Mouse (Mus musculus): ENCODE results near the gene Cdc42ep3. TPM values are rescaled to one million over a fixed set of nuclear protein-coding genes. Genes with fewer than 3 reads are reported as not detected.
A peak's percentile ranks its signal among the peaks of the same experiment; 100 is the strongest.

Gene Cdc42ep3
- polyA plus RNA-seq, 1 experiment from 2014 or later, result 55.8 TPM

DNA sequence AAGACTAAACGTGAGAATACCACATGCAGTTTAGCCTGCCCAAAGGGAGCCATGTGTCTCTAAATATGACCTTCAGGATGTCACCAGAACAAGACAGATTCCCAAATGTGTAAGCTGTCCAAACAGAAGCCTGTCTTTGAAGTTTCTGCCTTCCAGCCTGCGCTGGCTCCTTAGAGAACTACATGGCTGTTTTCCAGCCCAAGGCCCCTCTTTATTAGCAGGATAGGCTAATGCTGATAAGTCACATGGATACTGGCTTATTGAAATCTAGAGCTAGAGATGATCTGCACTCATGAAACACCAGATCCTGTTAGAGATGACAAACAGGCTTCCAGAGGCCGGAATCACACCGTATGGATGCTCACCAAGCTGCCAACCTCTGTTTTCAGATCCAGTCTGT is 5.5 kb downstream of the Cdc42ep3 start:
- Histone ChIP-seq H3K4me2 (ENCODE audit: low read depth, low read length) (peak overlapping the region; percentile 69; the same call in 1 of the 2 replicates), H3K9ac (ENCODE audit: low read depth, low read length) (peak overlapping the region; percentile 8; the same call in 1 of the 2 replicates), H3K27me3 (ENCODE audit: control insufficient read depth, insufficient read depth, low read depth, low read length) (peaks cover 4% of the 10 kb centered on the region; the same call in 1 of the 2 replicates), H3K4me1 (ENCODE audit: control insufficient read depth, low read depth, low read length) (peaks cover 76% of the 10 kb centered on the region), H3K4me3 (ENCODE audit: low read depth, low read length) (no peak overlapping the region), H3K9me3 (replicated peaks; ENCODE audit: control insufficient read depth, low read length) (no peaks in the 10 kb centered on the region), H3K27ac (ENCODE audit: low read length) (peak overlapping the region; percentile 50), H3K36me3 (ENCODE audit: control insufficient read depth, insufficient read depth) (peaks cover 19% of the 10 kb centered on the region)
- ATAC-seq (ENCODE audit: low read depth), result no peak
- 77% methylated on average over 4 of the region's 4 CpGs for WGBS (ENCODE audit: insufficient replicate concordance)

DNA sequence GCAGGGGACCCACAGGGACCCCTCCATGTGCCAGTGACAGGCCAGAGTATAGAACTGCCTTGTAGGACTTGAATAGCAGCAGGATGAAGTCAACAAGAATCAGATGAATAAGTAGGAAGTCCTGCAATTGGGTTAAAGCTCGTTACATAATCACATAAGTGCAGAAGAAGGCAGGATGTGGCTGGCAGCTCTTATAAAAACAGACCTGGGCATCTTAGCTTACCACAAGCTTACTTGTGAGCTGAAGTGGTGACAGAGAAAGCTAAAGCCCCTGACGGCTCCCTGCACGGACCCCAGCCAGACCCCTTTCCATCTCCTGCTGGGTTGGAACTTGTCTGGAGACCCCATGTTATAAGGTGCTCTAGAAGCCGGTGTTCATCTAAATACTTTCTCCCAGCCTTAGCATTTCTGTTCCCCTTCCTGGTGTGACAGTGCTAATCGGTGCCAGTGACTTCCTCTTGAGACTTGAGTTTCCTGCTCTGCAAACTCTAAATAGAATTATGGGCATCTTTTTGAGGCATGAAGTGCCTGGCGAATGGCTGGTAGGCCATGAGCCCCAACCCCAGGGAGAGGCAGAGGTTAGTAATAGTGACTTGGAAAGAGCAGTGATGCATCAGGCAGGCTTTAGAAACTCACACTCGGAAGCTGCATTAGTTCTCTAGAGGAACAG is 6.8 kb downstream of the Cdc42ep3 start:
- no peak overlapping the region for H3K4me3 ChIP-seq (ENCODE audit: low read depth, low read length)
- H3K9ac ChIP-seq (ENCODE audit: low read depth, low read length), result no peak overlapping the region; the same call in 1 of the 2 replicates
- peaks cover 19% of the 10 kb centered on the region for H3K36me3 ChIP-seq (ENCODE audit: control insufficient read depth, insufficient read depth)
- H3K4me1 ChIP-seq (ENCODE audit: control insufficient read depth, low read depth, low read length), result peaks cover 88% of the 10 kb centered on the region
- WGBS (ENCODE audit: insufficient replicate concordance), result 35% methylated on average over 7 of the region's 7 CpGs
- peak overlapping the region; percentile 62 for H3K27ac ChIP-seq (ENCODE audit: low read length)
- no peak for ATAC-seq (ENCODE audit: low read depth)
- no peaks in the 10 kb centered on the region for H3K9me3 ChIP-seq (replicated peaks; ENCODE audit: control insufficient read depth, low read length)
- H3K4me2 ChIP-seq (ENCODE audit: low read depth, low read length), result peak overlapping the region; percentile 22
- H3K27me3 ChIP-seq (ENCODE audit: control insufficient read depth, insufficient read depth, low read depth, low read length), result no peaks in the 10 kb centered on the region

DNA sequence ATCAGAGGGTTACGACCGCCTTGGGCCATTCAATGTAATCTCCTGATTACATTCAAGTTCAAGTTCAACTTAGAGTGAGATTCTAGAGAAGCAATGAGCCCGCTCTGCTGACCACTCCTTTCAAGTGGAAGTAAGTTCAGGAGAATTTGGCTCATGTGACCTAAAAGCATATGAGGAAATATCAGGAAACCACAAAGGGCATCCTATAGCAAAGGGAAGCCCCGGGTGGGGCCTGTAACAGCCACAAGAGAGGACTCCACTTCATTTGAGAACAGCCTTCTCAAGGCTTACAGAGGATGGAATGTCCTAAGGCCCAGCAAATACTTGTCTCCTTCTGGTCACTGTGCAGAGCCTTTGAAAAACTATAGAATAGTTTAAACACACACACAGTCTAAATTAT is 7.6 kb downstream of the Cdc42ep3 start:
- Histone ChIP-seq H3K27me3 (ENCODE audit: control insufficient read depth, insufficient read depth, low read depth, low read length) (no peaks in the 10 kb centered on the region), H3K4me1 (ENCODE audit: control insufficient read depth, low read depth, low read length) (peaks cover 92% of the 10 kb centered on the region), H3K9ac (ENCODE audit: low read depth, low read length) (no peak overlapping the region), H3K9me3 (replicated peaks; ENCODE audit: control insufficient read depth, low read length) (no peaks in the 10 kb centered on the region), H3K36me3 (ENCODE audit: control insufficient read depth, insufficient read depth) (peaks cover 19% of the 10 kb centered on the region), H3K4me3 (ENCODE audit: low read depth, low read length) (no peak overlapping the region), H3K27ac (ENCODE audit: low read length) (peak overlapping the region; percentile 62), H3K4me2 (ENCODE audit: low read depth, low read length) (peak overlapping the region; percentile 22; the same call in 1 of the 2 replicates)
- ATAC-seq (ENCODE audit: low read depth), result no peak
- WGBS (ENCODE audit: insufficient replicate concordance), result 37% methylated on average over 4 of the region's 4 CpGs

DNA sequence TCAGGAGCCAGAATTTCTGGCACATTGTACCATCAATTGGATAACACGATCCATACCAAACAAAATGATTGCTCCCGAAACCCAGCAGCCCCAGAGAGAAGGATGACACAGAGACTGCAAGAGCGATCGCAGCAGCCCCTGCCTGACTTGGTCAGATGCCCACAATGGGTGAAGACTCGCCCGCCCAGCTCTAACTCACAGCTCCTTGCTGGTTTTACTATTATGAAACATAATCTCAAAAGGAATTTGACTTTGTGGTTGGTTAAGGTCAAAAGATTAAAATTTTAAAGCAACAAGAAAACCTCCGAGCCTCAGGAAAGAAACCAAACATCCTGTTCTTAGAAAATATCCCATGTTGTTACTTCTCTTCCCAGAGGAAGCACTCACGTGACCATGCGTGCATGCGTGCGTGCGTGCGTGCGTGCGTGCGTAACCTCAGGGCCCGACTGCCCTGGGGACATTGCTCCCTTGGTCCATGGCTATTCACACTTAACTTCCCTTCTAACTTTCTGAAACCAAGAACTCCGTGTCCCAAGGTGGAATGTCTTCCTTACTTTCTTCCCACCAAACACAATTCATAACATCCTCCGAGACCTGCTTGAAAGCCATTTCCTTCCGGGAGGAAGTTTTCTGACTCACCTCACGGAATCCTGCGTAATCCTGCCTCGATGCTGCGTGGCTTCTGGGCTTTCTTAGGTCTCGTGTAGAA is 9.7 kb downstream of the Cdc42ep3 start:
- Histone ChIP-seq H3K36me3 (ENCODE audit: control insufficient read depth, insufficient read depth) (peaks cover 31% of the 10 kb centered on the region), H3K4me1 (ENCODE audit: control insufficient read depth, low read depth, low read length) (peaks cover 78% of the 10 kb centered on the region), H3K4me3 (ENCODE audit: low read depth, low read length) (no peak overlapping the region), H3K4me2 (ENCODE audit: low read depth, low read length) (no peak overlapping the region), H3K27ac (ENCODE audit: low read length) (no peak overlapping the region), H3K9me3 (replicated peaks; ENCODE audit: control insufficient read depth, low read length) (no peaks in the 10 kb centered on the region), H3K27me3 (ENCODE audit: control insufficient read depth, insufficient read depth, low read depth, low read length) (no peaks in the 10 kb centered on the region), H3K9ac (ENCODE audit: low read depth, low read length) (no peak overlapping the region)
- ATAC-seq (ENCODE audit: low read depth), result no peak
- 90% methylated on average over 25 of the region's 25 CpGs for WGBS (ENCODE audit: insufficient replicate concordance)

DNA sequence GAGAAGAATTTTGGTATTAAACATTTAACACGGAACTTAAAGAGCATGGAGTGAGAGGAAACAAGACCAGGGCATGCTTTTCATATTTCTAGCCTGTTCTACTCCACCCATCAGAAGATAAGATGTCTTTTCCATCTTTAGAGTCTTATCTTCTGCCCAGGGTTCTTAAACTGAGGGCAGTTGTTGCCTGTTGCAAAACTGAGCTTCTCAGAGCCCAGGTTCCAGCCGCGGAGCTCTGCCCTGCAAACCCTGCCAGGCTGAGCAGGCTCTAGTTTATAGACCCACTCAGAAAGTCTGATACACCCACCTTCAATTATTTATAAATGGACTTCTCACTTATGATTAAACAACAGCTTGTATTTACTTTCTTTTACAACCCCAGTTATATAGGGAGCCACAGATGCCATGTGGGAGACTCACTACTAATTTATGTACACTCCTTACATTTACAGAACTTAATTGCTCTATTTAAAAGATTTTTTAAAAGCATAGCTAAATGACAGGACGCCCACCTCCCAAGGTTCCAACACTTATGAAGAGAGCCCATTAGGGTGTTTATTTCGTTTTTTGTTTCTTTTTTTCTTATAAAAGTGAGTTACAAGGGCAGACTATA is 11.5 kb downstream of the Cdc42ep3 start:
- peak overlapping the region; percentile 25 for H3K4me3 ChIP-seq (ENCODE audit: low read depth, low read length)
- H3K4me2 ChIP-seq (ENCODE audit: low read depth, low read length), result peak overlapping the region; percentile 47
- H3K27ac ChIP-seq (ENCODE audit: low read length), result peak overlapping the region; percentile 59

DNA sequence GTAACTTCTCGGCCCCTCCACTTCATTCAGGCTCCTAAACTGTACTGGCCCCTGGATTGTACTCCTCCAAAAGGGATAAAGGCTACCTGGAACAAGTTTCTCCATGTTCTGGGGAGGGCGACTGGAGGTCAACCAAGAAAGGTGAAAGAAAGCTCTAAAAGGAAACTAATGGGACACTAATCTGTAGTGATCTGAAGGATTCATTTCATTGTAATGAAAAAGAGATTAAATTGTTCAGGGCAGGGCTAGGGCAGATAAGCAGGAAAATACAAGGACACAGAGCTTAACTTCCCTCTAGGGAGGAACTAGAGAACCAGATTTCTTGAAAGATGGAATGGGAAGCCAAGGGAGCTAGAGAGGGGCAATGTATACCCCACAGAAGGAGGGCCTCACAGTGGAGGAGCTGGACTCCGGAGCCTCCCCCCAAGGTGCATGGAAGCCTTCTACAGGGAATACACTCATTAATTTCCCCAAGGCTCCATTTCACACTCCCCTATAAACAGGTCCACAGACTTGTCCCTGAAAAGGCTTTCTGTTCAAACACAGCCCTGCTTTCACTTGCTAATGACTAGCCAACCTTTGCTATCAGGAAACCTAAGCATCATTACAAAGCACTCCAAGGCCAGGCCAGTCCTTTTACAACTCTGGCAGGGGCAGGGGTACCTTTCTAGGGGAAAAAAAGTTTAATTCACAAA is 12.1 kb downstream of the Cdc42ep3 start:
- H3K9me3 ChIP-seq (replicated peaks; ENCODE audit: control insufficient read depth, low read length), result no peaks in the 10 kb centered on the region
- no peak for ATAC-seq (ENCODE audit: low read depth)
- peak overlapping the region; percentile 28; the same call in 1 of the 2 replicates for H3K9ac ChIP-seq (ENCODE audit: low read depth, low read length)
- 79% methylated on average over 3 of the region's 3 CpGs for WGBS (ENCODE audit: insufficient replicate concordance)
- H3K27me3 ChIP-seq (ENCODE audit: control insufficient read depth, insufficient read depth, low read depth, low read length), result no peaks in the 10 kb centered on the region
- H3K27ac ChIP-seq (ENCODE audit: low read length), result peak overlapping the region; percentile 59
- H3K36me3 ChIP-seq (ENCODE audit: control insufficient read depth, insufficient read depth), result peaks cover 34% of the 10 kb centered on the region
- peak overlapping the region; percentile 47 for H3K4me2 ChIP-seq (ENCODE audit: low read depth, low read length)
- H3K4me3 ChIP-seq (ENCODE audit: low read depth, low read length), result no peak overlapping the region; the same call in 1 of the 2 replicates
- H3K4me1 ChIP-seq (ENCODE audit: control insufficient read depth, low read depth, low read length), result peaks cover 55% of the 10 kb centered on the region

More for the DNA sequence above, 11.5 kb downstream of the Cdc42ep3 start:
- Histone ChIP-seq H3K9ac (ENCODE audit: low read depth, low read length) (peak overlapping the region; percentile 28), H3K36me3 (ENCODE audit: control insufficient read depth, insufficient read depth) (peaks cover 33% of the 10 kb centered on the region), H3K4me1 (ENCODE audit: control insufficient read depth, low read depth, low read length) (peaks cover 61% of the 10 kb centered on the region), H3K27me3 (ENCODE audit: control insufficient read depth, insufficient read depth, low read depth, low read length) (no peaks in the 10 kb centered on the region), H3K9me3 (replicated peaks; ENCODE audit: control insufficient read depth, low read length) (no peaks in the 10 kb centered on the region)
- peak; percentile 77 for ATAC-seq (ENCODE audit: low read depth)
- 31% methylated on average over 5 of the region's 5 CpGs for WGBS (ENCODE audit: insufficient replicate concordance)

DNA sequence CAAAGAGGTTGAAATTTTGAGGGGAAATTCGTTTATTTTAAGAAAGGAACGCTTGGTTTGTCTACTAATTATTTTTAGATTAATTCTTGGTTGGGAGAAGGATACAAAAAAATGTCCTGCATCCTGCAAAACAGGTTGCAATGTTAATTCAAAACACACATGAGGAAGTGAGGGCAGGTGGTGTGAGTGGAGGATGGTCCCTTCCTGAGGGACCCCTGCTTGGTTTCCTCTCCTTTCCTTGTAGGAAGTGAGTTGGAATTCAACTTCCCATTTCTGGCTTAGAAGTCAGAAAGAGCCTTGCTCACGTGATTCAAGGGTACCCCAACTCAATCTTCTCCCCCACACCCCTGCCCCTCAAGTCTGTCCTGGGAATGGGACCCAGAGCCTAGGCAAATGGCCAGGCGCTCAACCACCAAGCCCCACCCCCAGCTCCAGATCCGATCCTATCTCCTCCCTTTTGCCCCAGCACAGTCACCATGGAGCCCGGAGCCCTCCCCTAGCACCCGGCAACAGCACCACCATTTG is 12.9 kb downstream of the Cdc42ep3 start:
- Histone ChIP-seq H3K36me3 (ENCODE audit: control insufficient read depth, insufficient read depth) (peaks cover 37% of the 10 kb centered on the region), H3K4me3 (ENCODE audit: low read depth, low read length) (no peak overlapping the region), H3K9ac (ENCODE audit: low read depth, low read length) (no peak overlapping the region), H3K27ac (ENCODE audit: low read length) (no peak overlapping the region), H3K4me1 (ENCODE audit: control insufficient read depth, low read depth, low read length) (peaks cover 48% of the 10 kb centered on the region), H3K27me3 (ENCODE audit: control insufficient read depth, insufficient read depth, low read depth, low read length) (no peaks in the 10 kb centered on the region), H3K4me2 (ENCODE audit: low read depth, low read length) (no peak overlapping the region), H3K9me3 (replicated peaks; ENCODE audit: control insufficient read depth, low read length) (no peaks in the 10 kb centered on the region)
- no peak for ATAC-seq (ENCODE audit: low read depth)
- 54% methylated on average over 7 of the region's 7 CpGs for WGBS (ENCODE audit: insufficient replicate concordance)

DNA sequence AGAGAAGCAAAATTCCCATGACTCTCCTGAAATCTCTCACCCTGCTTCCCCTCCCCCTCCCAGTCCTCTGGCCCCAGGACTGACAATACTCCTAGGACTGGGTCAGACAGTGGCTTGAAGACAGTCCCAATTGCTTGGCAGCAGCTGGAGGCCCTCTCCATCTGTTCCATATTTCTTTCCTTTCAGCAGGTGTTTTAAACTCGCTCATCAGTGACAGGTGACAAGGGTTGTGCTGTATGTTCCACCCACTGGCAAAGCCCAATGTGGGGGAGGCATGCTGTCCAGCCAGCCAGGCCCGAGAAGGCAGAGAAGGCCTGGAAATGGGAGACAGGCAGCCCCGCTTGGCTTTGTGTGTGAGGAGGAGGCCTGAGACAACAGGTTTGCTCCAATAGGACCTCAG is 17.4 kb downstream of the Cdc42ep3 start:
- Histone ChIP-seq H3K27ac (ENCODE audit: low read length) (no peak overlapping the region), H3K4me1 (ENCODE audit: control insufficient read depth, low read depth, low read length) (peaks cover 13% of the 10 kb centered on the region), H3K9ac (ENCODE audit: low read depth, low read length) (no peak overlapping the region), H3K27me3 (ENCODE audit: control insufficient read depth, insufficient read depth, low read depth, low read length) (no peaks in the 10 kb centered on the region), H3K36me3 (ENCODE audit: control insufficient read depth, insufficient read depth) (peaks cover 51% of the 10 kb centered on the region), H3K9me3 (replicated peaks; ENCODE audit: control insufficient read depth, low read length) (no peaks in the 10 kb centered on the region), H3K4me2 (ENCODE audit: low read depth, low read length) (no peak overlapping the region), H3K4me3 (ENCODE audit: low read depth, low read length) (no peak overlapping the region)
- no peak for ATAC-seq (ENCODE audit: low read depth)
- WGBS (ENCODE audit: insufficient replicate concordance), result 81% methylated on average over 3 of the region's 3 CpGs

All from liver, embryonic 16.5 days (tissue).